Mouse (Mus musculus) myocyte (in vitro differentiated cells): ENCODE data around the gene Trp73.

Experiments used
- CEBPB ChIP-seq: IDR thresholded peaks from 2 replicates; pipeline ENCODE4 v1.6.1; 2011; ENCODE audit warnings: mild to moderate bottlenecking, moderate library complexity; ENCODE audit not compliant: poor library complexity, insufficient read depth, severe bottlenecking
- E2F4 ChIP-seq: IDR thresholded peaks from one replicate; pipeline ENCODE4 v1.6.1; 2011; ENCODE audit warnings: mild to moderate bottlenecking, control low read depth, moderate library complexity; ENCODE audit not compliant: insufficient read depth
- MAX ChIP-seq: IDR thresholded peaks from one replicate; pipeline ENCODE4 v1.6.1; 2011; ENCODE audit warnings: low read depth, mild to moderate bottlenecking, control low read depth
- MYOD1 ChIP-seq, 3 experiments: IDR thresholded peaks; one replicate each; pipeline ENCODE4 v1.6.1; 2011; ENCODE audit warnings: control low read depth in 2 of 3, low read depth in 2 of 3, mild to moderate bottlenecking in 2 of 3, moderate library complexity in 1 of 3; ENCODE audit not compliant: insufficient read length in 2 of 3, control insufficient read depth in 1 of 3
- MYOG ChIP-seq, 3 experiments: IDR thresholded peaks; one replicate each; pipeline ENCODE4 v1.6.1; 2011; ENCODE audit warnings: control low read depth in 2 of 3, low read depth in 2 of 3, mild to moderate bottlenecking in 2 of 3; ENCODE audit not compliant: insufficient read length in 2 of 3, control insufficient read depth in 1 of 3, insufficient read depth in 1 of 3
- POLR2A ChIP-seq: IDR thresholded peaks from one replicate; pipeline ENCODE4 v1.6.1; 2011; ENCODE audit warnings: low read depth, mild to moderate bottlenecking, control low read depth, moderate library complexity; ENCODE audit not compliant: insufficient read length
- POLR2AphosphoS2 ChIP-seq: IDR thresholded peaks from one replicate; pipeline ENCODE4 v1.6.1; 2011; ENCODE audit warnings: low read depth, control low read depth; ENCODE audit not compliant: insufficient read length
- REST ChIP-seq: IDR thresholded peaks from one replicate; pipeline ENCODE4 v1.6.1; 2011; ENCODE audit warnings: mild to moderate bottlenecking, control low read depth, moderate library complexity; ENCODE audit not compliant: insufficient read depth, insufficient read length
- SRF ChIP-seq: IDR thresholded peaks from one replicate; pipeline ENCODE4 v1.6.1; 2011; ENCODE audit warnings: low read depth; ENCODE audit not compliant: control insufficient read depth, insufficient read length
- TCF12 ChIP-seq: IDR thresholded peaks from one replicate; pipeline ENCODE4 v1.6.1; 2011; ENCODE audit warnings: mild to moderate bottlenecking, control low read depth; ENCODE audit not compliant: poor library complexity, insufficient read depth, severe bottlenecking
- TCF3 ChIP-seq: IDR thresholded peaks from one replicate; pipeline ENCODE4 v1.6.1; 2011; ENCODE audit warnings: low read depth, control low read depth; ENCODE audit not compliant: insufficient read length
- USF1 ChIP-seq: IDR thresholded peaks from one replicate; pipeline ENCODE4 v1.6.1; 2011; ENCODE audit warnings: low read depth, mild to moderate bottlenecking, control low read depth, moderate library complexity

- TF ChIP-seq POLR2A (no peak), REST (no peak), MYOG (IDR thresholded peaks at IDR 0.05; ENCODE audit: control insufficient read depth in 1 of 3, insufficient read depth in 1 of 3, insufficient read length in 2 of 3, low read depth in 2 of 3) (no peak), POLR2AphosphoS2 (peak; percentile 19), MAX (no peak), E2F4 (no peak), TCF12 (no peak), USF1 (no peak), SRF (no peak), MYOD1 (IDR thresholded peaks at IDR 0.05; ENCODE audit: control insufficient read depth in 1 of 3, insufficient read length in 2 of 3, low read depth in 2 of 3) (no peak), TCF3 (no peak), CEBPB (no peak)
These were observed 132.2 kb downstream of the Trp73 start for GRCm38 (mm10) chr4:154007759-154008158.
